Mouse (Mus musculus): Measurements from ENCODE around the gene Lhx2.

GRCm38 (mm10) chr2:38300941-38301340, 38.1 kb upstream of the Lhx2 start:
- TF ChIP-seq POLR2A (IDR thresholded peaks at IDR 0.05; ENCODE audit: borderline replicate concordance, control insufficient read depth, low read depth, low read length) (no peak), CTCF (IDR thresholded peaks at IDR 0.05; ENCODE audit: control insufficient read depth, insufficient read depth, low read length) (no peak)
